Mouse (Mus musculus) myocyte (in vitro differentiated cells): ENCODE results near the gene Rab20. TPM values are rescaled to one million over a fixed set of nuclear protein-coding genes. Genes with fewer than 3 reads are reported as not detected.

Experiments used
- H3K27me3 ChIP-seq: one replicate; pipeline ENCODE4 v1.6.1; 2011; ENCODE audit not compliant: control insufficient read depth, insufficient read depth, insufficient read length
- H3K36me3 ChIP-seq: one replicate; pipeline ENCODE4 v1.6.1; 2011; ENCODE audit not compliant: control insufficient read depth, insufficient read depth
- H3K4me2 ChIP-seq: one replicate; pipeline ENCODE4 v1.6.1; 2011; ENCODE audit warnings: low read depth, control low read depth
- H3K4me3 ChIP-seq: one replicate; pipeline ENCODE4 v1.5.1; 2011; ENCODE audit warnings: mild to moderate bottlenecking, control low read depth, moderate library complexity
- H3K79me2 ChIP-seq: one replicate; pipeline ENCODE4 v1.6.1; 2011; ENCODE audit not compliant: control insufficient read depth, insufficient read depth
- H3ac ChIP-seq: one replicate; pipeline ENCODE4 v1.6.1; 2011; ENCODE audit not compliant: control insufficient read depth, insufficient read length
- CEBPB ChIP-seq: IDR thresholded peaks from 2 replicates; pipeline ENCODE4 v1.6.1; 2011; ENCODE audit warnings: mild to moderate bottlenecking, moderate library complexity; ENCODE audit not compliant: poor library complexity, insufficient read depth, severe bottlenecking
- E2F4 ChIP-seq: IDR thresholded peaks from one replicate; pipeline ENCODE4 v1.6.1; 2011; ENCODE audit warnings: mild to moderate bottlenecking, control low read depth, moderate library complexity; ENCODE audit not compliant: insufficient read depth
- MAX ChIP-seq: IDR thresholded peaks from one replicate; pipeline ENCODE4 v1.6.1; 2011; ENCODE audit warnings: low read depth, mild to moderate bottlenecking, control low read depth
- MYOD1 ChIP-seq, 3 experiments: IDR thresholded peaks; one replicate each; pipeline ENCODE4 v1.6.1; 2011; ENCODE audit warnings: control low read depth in 2 of 3, low read depth in 2 of 3, mild to moderate bottlenecking in 2 of 3, moderate library complexity in 1 of 3; ENCODE audit not compliant: insufficient read length in 2 of 3, control insufficient read depth in 1 of 3
- MYOG ChIP-seq, 3 experiments: IDR thresholded peaks; one replicate each; pipeline ENCODE4 v1.6.1; 2011; ENCODE audit warnings: control low read depth in 2 of 3, low read depth in 2 of 3, mild to moderate bottlenecking in 2 of 3; ENCODE audit not compliant: insufficient read length in 2 of 3, control insufficient read depth in 1 of 3, insufficient read depth in 1 of 3
- POLR2A ChIP-seq: IDR thresholded peaks from one replicate; pipeline ENCODE4 v1.6.1; 2011; ENCODE audit warnings: low read depth, mild to moderate bottlenecking, control low read depth, moderate library complexity; ENCODE audit not compliant: insufficient read length
- POLR2AphosphoS2 ChIP-seq: IDR thresholded peaks from one replicate; pipeline ENCODE4 v1.6.1; 2011; ENCODE audit warnings: low read depth, control low read depth; ENCODE audit not compliant: insufficient read length
- REST ChIP-seq: IDR thresholded peaks from one replicate; pipeline ENCODE4 v1.6.1; 2011; ENCODE audit warnings: mild to moderate bottlenecking, control low read depth, moderate library complexity; ENCODE audit not compliant: insufficient read depth, insufficient read length
- SRF ChIP-seq: IDR thresholded peaks from one replicate; pipeline ENCODE4 v1.6.1; 2011; ENCODE audit warnings: low read depth; ENCODE audit not compliant: control insufficient read depth, insufficient read length
- TCF12 ChIP-seq: IDR thresholded peaks from one replicate; pipeline ENCODE4 v1.6.1; 2011; ENCODE audit warnings: mild to moderate bottlenecking, control low read depth; ENCODE audit not compliant: poor library complexity, insufficient read depth, severe bottlenecking
- TCF3 ChIP-seq: IDR thresholded peaks from one replicate; pipeline ENCODE4 v1.6.1; 2011; ENCODE audit warnings: low read depth, control low read depth; ENCODE audit not compliant: insufficient read length
- USF1 ChIP-seq: IDR thresholded peaks from one replicate; pipeline ENCODE4 v1.6.1; 2011; ENCODE audit warnings: low read depth, mild to moderate bottlenecking, control low read depth, moderate library complexity
- polyA plus RNA-seq: library from polyadenylated mRNA; unstranded; fragments of >200 nt; fragmentation: generic; extraction: Trizol; gene quantifications from one replicate; pipeline ENCODE4 v1.2.1, GENCODE M21; 2012; ENCODE audit warnings: missing spikeins

Rab20 gene
- polyA plus RNA-seq, 1 experiment: 1.2 TPM

DNA sequence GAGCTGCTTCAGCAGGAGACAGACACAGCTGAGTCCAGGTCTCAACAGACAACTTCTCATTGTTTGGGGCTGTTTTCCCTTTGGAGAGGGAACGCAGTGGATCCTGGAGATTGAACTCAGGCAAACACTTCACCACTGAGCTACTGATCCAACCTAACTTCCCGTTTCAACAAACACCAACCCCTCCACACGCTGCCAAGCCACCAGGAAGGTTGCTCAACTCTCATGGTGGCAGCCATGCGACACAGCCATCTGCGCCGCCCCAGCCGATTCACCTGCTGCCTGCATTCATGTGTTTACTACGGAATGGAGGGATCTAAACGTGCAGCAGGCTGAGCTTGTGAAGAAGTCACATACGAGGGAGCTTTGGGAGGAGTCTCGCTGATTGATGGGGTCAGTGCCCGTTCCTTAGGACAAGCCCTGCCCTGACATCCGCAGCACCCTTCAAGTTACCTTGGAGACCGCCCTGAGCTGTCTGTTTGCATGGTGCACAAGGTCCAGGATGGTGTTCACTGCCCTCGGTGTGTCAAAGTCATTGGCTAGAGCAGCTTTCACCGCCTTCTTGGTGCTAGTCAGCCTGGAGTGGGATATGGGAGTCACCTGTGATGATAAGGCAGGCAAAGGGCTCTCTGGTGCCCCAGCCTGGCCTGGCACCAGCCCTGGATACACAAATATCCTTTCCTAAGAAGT lies 39.0 kb upstream of the Rab20 start:
- no peaks in the 10 kb centered on the region for H3K27me3 ChIP-seq
- no peak for TF ChIP-seq MAX
- no peak for TF ChIP-seq TCF12
- no peak for TF ChIP-seq CEBPB
- TF ChIP-seq TCF3: no peak
- no peak for TF ChIP-seq USF1
- no peak for TF ChIP-seq POLR2A
- no peak for TF ChIP-seq MYOD1 (IDR thresholded peaks at IDR 0.05; ENCODE audit: control insufficient read depth in 1 of 3, insufficient read length in 2 of 3, low read depth in 2 of 3)
- TF ChIP-seq SRF: no peak
- TF ChIP-seq POLR2AphosphoS2: no peak
- TF ChIP-seq REST: no peak
- TF ChIP-seq E2F4: no peak
- TF ChIP-seq MYOG (IDR thresholded peaks at IDR 0.05; ENCODE audit: control insufficient read depth in 1 of 3, insufficient read depth in 1 of 3, insufficient read length in 2 of 3, low read depth in 2 of 3): no peak
- H3K4me3 ChIP-seq: no peak overlapping the region
- H3K79me2 ChIP-seq: no peaks in the 10 kb centered on the region
- H3K36me3 ChIP-seq: peaks cover 10% of the 10 kb centered on the region
- H3K4me2 ChIP-seq: no peak overlapping the region
- H3ac ChIP-seq: no peak overlapping the region

- Histone ChIP-seq H3ac (no peak overlapping the region), H3K36me3 (peaks cover 11% of the 10 kb centered on the region), H3K4me2 (no peak overlapping the region), H3K27me3 (no peaks in the 10 kb centered on the region), H3K4me3 (no peak overlapping the region), H3K79me2 (no peaks in the 10 kb centered on the region)
- TF ChIP-seq MYOG (IDR thresholded peaks at IDR 0.05; ENCODE audit: control insufficient read depth in 1 of 3, insufficient read depth in 1 of 3, insufficient read length in 2 of 3, low read depth in 2 of 3) (no peak), POLR2AphosphoS2 (peak; percentile 46), TCF12 (no peak), MYOD1 (IDR thresholded peaks at IDR 0.05; ENCODE audit: control insufficient read depth in 1 of 3, insufficient read length in 2 of 3, low read depth in 2 of 3) (no peak)
These were observed 37.8 kb upstream of the Rab20 start for GRCm38 (mm10) chr8:11516292-11516691.

GRCm38 (mm10) chr8:11513247-11513646 lies 34.7 kb upstream of the Rab20 start:
- Histone ChIP-seq H3ac (no peak overlapping the region), H3K79me2 (no peaks in the 10 kb centered on the region), H3K4me3 (no peak overlapping the region), H3K27me3 (no peaks in the 10 kb centered on the region), H3K4me2 (no peak overlapping the region), H3K36me3 (peaks cover 32% of the 10 kb centered on the region)
- TF ChIP-seq TCF12 (no peak), POLR2A (no peak), MAX (no peak), MYOG (IDR thresholded peaks at IDR 0.05; ENCODE audit: control insufficient read depth in 1 of 3, insufficient read depth in 1 of 3, insufficient read length in 2 of 3, low read depth in 2 of 3) (no peak), E2F4 (no peak)

DNA sequence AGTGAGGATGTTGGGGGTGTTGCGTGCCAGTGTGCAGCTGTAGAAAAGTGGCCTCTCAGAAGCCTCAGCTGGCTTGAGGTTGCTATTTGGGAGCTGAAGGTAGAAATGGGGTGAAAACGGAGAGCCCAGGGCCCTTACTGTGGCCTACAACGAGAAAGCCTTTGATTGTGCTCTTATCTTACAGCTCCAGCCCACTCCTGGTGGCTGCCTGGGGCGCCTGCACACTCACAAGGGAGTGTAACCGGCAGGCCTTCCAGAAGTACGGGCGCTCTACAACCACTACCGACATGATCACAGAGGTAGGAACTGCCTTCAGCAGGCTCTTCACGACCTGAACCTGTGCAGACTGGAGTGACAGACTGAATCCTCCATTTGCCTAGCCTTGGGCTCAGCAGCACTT lies 34.2 kb upstream of the Rab20 start:
- Histone ChIP-seq H3ac (no peak overlapping the region), H3K4me3 (no peak overlapping the region), H3K4me2 (no peak overlapping the region), H3K79me2 (no peaks in the 10 kb centered on the region), H3K27me3 (no peaks in the 10 kb centered on the region), H3K36me3 (peaks cover 32% of the 10 kb centered on the region)
- no peak for TF ChIP-seq POLR2AphosphoS2
- no peak for TF ChIP-seq TCF12
- TF ChIP-seq MYOD1 (IDR thresholded peaks at IDR 0.05; ENCODE audit: control insufficient read depth in 1 of 3, insufficient read length in 2 of 3, low read depth in 2 of 3): no peak
- TF ChIP-seq MYOG (IDR thresholded peaks at IDR 0.05; ENCODE audit: control insufficient read depth in 1 of 3, insufficient read depth in 1 of 3, insufficient read length in 2 of 3, low read depth in 2 of 3): no peak
- no peak for TF ChIP-seq CEBPB
- TF ChIP-seq SRF: no peak
- TF ChIP-seq TCF3: no peak
- no peak for TF ChIP-seq POLR2A
- TF ChIP-seq MAX: no peak
- TF ChIP-seq E2F4: no peak
- TF ChIP-seq REST: no peak
- no peak for TF ChIP-seq USF1

DNA sequence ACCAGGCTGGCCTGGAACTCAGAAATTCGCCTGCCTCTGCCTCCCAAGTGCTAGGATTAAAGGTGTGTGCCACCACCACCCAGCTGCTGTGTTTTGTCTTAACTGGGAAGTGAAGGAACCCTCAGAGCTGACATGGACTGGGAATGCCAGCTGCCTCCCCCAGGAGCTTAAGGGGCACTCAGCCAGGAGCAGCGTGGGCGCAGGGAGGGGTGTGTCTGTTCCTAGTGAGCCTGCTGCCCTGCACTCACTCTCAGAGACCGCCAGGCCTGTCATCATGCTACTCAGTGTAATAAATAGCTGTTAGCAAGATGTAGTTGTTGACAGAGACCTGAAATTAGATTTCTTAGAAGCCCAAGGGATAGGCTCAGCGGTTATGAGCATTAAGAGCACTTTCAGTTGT lies 32.5 kb upstream of the Rab20 start:
- Histone ChIP-seq H3K4me2 (no peak overlapping the region), H3ac (no peak overlapping the region), H3K36me3 (peaks cover 35% of the 10 kb centered on the region), H3K79me2 (no peaks in the 10 kb centered on the region), H3K4me3 (no peak overlapping the region), H3K27me3 (no peaks in the 10 kb centered on the region)
- TF ChIP-seq TCF3 (peak; percentile 29), E2F4 (no peak), MYOD1 (IDR thresholded peaks at IDR 0.05; ENCODE audit: control insufficient read depth in 1 of 3, insufficient read length in 2 of 3, low read depth in 2 of 3) (peak in 2 of 3 experiments; percentile 65 to 72), MYOG (IDR thresholded peaks at IDR 0.05; ENCODE audit: control insufficient read depth in 1 of 3, insufficient read depth in 1 of 3, insufficient read length in 2 of 3, low read depth in 2 of 3) (peak in 2 of 3 experiments; percentile 28 to 74)
